Mouse (Mus musculus) sigmoid colon, adult 10 weeks (tissue): ENCODE measurements around the gene Lims1. TPM values are rescaled to one million over a fixed set of nuclear protein-coding genes. Genes with fewer than 3 reads are reported as not detected.

ENCODE experiments used
- polyA plus RNA-seq: library from polyadenylated mRNA; stranded (reverse); fragments of 350-450 nt; fragmentation: Illumina TruSeq; extraction: RNeasy Lipid Tissue Mini Kit (QIAGEN cat#74804); gene quantifications from one replicate; pipeline ENCODE4 v1.2.3, GENCODE M21; 2014; ENCODE audit warnings: low read depth, low replicate concordance

Lims1 gene
- polyA plus RNA-seq: 213 TPM

DNA sequence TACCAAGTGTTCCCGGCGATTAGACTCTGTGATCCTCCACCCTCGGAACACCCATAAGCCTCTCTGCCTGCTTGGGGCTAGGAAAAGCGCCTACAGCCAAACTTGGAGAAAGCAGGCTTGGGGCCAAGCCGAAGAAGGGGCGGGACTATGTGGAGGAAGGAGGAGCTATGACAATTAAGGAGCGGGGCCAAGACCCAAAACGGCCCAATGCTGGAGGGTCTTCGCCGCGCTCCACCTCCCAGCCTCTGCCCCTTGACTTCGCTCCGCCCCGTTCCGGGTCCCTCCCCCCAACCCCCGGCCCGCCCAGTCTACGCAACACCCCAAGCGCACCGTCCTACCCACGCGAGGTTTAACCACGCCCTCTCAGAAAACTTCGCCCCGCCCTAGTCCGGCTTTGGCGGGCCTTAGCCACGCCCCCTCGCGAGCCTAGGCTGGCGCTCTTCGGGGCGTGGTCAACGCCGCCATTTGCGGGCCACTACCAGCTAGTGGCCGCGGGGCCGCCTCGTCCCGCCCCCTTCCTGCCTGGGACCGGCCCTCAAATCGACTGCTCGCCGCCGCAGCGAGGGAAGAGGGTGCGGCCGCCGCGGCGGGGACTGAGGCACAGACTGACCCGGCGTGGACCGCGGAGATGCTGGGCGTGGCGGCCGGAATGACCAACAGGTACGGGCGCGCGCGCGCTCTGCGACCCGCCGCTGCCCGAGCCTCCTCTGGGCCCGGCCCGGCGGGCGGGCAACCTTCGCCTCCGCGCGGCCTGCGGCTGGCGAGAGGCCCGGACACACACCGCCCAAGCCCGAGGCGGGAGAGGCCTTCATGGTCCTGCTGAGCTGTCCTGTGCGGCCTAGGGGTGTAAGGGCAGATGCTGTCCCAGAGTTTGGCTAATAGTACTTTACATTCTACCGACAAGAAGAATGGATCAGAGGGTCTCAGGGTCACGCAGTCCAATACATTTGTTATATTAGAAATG lies at the start of gene Lims1:
Gene Lims1, plus strand, starts transcription at position 439 of the 964 bp plus-strand sequence.

DNA sequence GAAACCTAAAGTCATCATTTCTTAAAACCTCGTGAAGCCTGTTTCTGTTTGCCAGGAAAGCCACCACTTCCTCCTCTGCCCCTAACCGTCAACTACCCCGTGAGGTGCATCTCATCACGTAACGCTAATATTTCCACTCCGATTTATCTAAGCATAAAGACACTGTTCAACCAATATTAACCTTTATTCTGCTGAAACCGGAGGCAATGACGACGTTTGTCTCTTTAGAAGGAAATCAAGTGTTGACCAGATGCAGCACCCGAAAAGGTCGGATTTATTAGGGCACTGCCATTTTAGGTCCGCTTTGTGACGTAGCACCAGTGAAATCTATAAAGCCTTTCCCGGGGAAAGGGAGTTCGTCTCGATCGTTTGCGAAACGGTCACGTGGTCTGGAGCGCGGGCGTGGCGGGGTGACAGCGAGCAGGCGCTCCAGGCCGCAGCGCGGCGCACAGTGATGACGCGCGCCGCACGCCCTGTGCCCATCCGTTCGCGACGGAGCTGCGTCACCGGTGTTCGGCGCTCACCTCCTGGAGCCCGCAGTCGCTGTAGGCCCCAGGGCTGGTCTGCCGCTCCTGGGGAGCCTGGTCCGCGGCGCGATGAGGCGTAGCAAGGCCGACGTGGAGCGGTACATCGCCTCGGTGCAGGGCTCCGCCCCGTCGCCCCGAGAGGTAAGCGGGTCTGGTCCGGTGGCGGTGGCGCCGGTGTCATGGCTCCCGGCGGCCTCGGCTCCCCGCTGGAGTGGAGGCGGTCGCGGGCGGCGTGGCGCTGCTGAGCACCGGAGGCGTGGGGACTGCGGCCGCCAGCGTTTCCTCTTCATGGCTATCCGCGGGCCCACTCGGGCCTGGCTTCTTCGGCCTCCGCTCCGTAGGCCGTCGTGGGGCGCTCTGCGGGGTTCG lies 123.4 kb downstream of the Lims1 start, which contains the start of gene Ranbp2:
Gene Ranbp2, plus strand, starts transcription at position 537 of the 896 bp plus-strand sequence.

Other genes with a start within 250 kb of the Lims1 start
- gene AW822073, start 98.5 kb upstream of the Lims1 start, polyA plus RNA-seq: not detected
- gene Duxf3, start 90.8 kb upstream of the Lims1 start, polyA plus RNA-seq: not detected
- not detected for gene Gm4981, start 86.8 kb upstream of the Lims1 start, polyA plus RNA-seq
- 152 TPM for gene Gcc2, start 68.0 kb upstream of the Lims1 start, polyA plus RNA-seq
- 140 TPM for gene Ranbp2, start 123.5 kb downstream of the Lims1 start, polyA plus RNA-seq
- 9.6 TPM for gene Ccdc138, start 174.5 kb downstream of the Lims1 start, polyA plus RNA-seq